Mouse (Mus musculus): ENCODE results near the gene Katnb1. TPM values are rescaled to one million over a fixed set of nuclear protein-coding genes. Genes with fewer than 3 reads are reported as not detected.

Gene Katnb1
- polyA plus RNA-seq, 1 experiment: 46.5 TPM

DNA sequence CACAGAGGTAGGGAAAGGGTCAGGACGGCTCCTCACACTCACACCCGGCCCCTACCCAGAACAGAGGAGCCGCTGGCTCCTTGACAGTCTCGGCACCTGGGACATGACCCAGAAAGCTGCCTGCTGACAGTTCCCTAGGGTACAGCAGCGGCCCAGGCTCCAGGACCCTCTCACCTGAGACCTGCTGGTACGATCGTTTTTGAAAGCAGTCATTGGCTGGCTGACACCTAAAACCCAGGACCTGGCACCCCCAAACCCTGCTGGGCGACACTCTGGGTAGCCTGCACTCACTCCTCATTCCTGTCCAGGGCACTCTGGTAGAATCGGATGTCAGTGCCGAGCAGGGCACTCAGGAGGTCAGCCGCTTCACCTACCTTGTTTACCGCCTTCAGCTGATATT lies 56.2 kb downstream of the Katnb1 start:
- Histone ChIP-seq H3K27me3 (replicated peaks) (peaks cover 79% of the 10 kb centered on the region), H3K4me3 (replicated peaks) (peak overlapping the region; percentile 84)

DNA sequence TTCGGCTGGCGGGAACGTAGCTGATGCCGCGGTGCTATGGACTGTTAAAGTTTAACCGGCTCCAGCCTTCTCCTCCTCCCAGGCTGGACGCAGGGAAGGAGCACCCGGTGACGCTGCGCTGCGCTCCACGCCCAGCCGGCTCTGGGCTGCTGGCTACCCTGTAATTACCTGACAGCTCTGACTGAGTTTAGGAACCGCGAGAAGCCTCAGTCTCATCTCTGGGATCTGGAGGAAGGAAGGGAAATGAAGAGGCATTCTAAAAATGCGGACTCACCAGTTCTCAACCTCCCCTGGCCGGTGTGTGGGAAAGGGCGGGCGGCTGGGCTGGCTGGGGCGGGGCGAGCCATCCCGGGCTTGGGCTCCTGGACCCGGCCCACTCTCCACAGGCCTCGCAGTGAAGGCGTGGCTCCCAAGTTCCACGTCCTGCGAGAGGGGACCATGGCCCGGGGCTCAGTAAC lies 56.7 kb downstream of the Katnb1 start:
- Histone ChIP-seq H3K36me3 (replicated peaks; ENCODE audit: low read length) (peaks cover 38% of the 10 kb centered on the region), H3K4me1 (peaks cover 67% of the 10 kb centered on the region), H3K9me3 (no peaks in the 10 kb centered on the region), H3K4me3 (replicated peaks) (peak overlapping the region; percentile 84), H3K27me3 (replicated peaks) (peaks cover 79% of the 10 kb centered on the region)
- no peak for TF ChIP-seq FLI1 (IDR thresholded peaks at IDR 0.05; ENCODE audit: low read length)
- no peak for TF ChIP-seq GATA1 (IDR thresholded peaks at IDR 0.05; ENCODE audit: borderline replicate concordance, low read length)

More for the DNA sequence above, 56.2 kb downstream of the Katnb1 start:
- Histone ChIP-seq H3K9me3 (no peaks in the 10 kb centered on the region), H3K36me3 (replicated peaks; ENCODE audit: low read length) (peaks cover 43% of the 10 kb centered on the region), H3K4me1 (peaks cover 62% of the 10 kb centered on the region)
- no peak for TF ChIP-seq FLI1 (IDR thresholded peaks at IDR 0.05; ENCODE audit: low read length)
- no peak for TF ChIP-seq GATA1 (IDR thresholded peaks at IDR 0.05; ENCODE audit: borderline replicate concordance, low read length)

DNA sequence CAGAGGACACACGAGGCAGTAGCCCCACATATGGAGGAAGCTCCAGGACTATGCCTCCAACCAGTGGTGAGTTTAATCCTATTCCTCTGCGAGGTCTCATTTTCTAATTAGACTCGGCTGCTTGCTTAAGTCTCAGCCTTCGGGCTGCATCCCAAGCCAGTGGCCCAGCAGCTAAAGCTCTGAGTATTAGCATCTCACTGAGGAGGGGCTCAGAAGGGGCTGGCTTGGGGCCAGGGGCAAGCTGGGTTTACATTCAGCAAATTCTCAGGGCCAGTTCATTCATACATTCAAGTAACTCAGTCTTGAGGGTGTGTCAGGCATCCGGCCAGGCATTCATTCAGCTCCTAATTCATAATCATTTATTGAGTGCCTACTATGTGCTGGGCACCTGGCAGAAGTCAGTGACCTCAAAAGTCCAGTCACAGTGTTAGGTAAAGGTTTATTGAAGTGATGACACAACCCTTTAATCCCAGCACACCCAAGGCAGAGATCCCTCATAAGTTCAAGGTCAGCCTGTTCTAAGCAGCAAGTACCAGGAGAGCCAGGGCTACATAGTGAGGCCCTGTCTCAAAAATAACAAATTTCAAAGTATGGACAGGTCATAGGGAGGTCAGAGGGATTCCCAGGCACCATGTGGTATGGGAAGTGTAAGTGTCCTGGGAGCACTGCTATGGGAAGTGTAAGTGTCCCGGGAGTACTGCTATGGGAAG lies 57.5 kb downstream of the Katnb1 start:
- Histone ChIP-seq H3K27me3 (replicated peaks) (peaks cover 80% of the 10 kb centered on the region), H3K9me3 (no peaks in the 10 kb centered on the region), H3K4me3 (replicated peaks) (peak overlapping the region; percentile 84), H3K36me3 (replicated peaks; ENCODE audit: low read length) (peaks cover 30% of the 10 kb centered on the region), H3K4me1 (peaks cover 70% of the 10 kb centered on the region)
- TF ChIP-seq FLI1 (IDR thresholded peaks at IDR 0.05; ENCODE audit: low read length) (no peak), GATA1 (IDR thresholded peaks at IDR 0.05; ENCODE audit: borderline replicate concordance, low read length) (no peak)

DNA sequence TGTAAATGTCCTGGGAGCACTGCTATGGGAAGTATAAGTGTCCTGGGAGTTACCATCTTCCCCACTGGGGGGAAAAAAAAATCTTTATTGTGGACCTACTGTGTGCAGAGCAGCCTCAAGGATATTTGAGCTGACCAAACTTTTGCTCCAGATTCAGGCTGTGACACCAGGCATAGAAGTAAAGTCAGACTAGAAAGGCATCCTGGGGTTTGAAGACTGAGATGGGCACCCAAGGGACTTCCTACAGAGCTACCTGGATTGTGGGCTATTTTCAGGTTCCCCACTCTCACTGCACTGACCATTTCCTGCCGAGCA lies 58.0 kb downstream of the Katnb1 start:
- H3K4me1 ChIP-seq: peaks cover 73% of the 10 kb centered on the region
- no peak overlapping the region for H3K4me3 ChIP-seq (replicated peaks)
- H3K27me3 ChIP-seq (replicated peaks): peaks cover 85% of the 10 kb centered on the region
- no peaks in the 10 kb centered on the region for H3K9me3 ChIP-seq
- H3K36me3 ChIP-seq (replicated peaks; ENCODE audit: low read length): peaks cover 27% of the 10 kb centered on the region
- no peak for TF ChIP-seq FLI1 (IDR thresholded peaks at IDR 0.05; ENCODE audit: low read length)
- no peak for TF ChIP-seq GATA1 (IDR thresholded peaks at IDR 0.05; ENCODE audit: borderline replicate concordance, low read length)

DNA sequence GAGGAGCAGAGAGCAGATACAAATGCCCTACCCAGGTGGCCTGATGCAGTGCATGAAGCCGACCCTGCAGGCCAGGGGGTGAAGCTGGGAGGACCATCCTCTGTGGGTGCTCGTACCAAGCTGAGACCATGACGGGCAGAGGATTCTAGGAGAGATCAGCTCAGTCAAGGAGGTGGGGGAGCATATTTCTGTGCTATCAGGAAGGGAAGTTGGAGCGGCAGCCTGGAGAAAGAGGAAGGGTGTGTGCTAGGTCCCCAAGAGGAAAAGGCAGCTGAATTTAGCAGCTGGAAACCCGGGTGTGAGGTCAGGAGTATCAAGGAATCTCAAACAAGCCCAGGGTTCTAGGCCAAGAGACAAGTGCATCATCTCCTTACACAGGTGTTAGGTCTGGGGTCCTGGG lies 59.6 kb downstream of the Katnb1 start:
- TF ChIP-seq GATA1 (IDR thresholded peaks at IDR 0.05; ENCODE audit: borderline replicate concordance, low read length): no peak
- TF ChIP-seq FLI1 (IDR thresholded peaks at IDR 0.05; ENCODE audit: low read length): no peak
- no peaks in the 10 kb centered on the region for H3K9me3 ChIP-seq
- peaks cover 17% of the 10 kb centered on the region for H3K36me3 ChIP-seq (replicated peaks; ENCODE audit: low read length)
- peaks cover 90% of the 10 kb centered on the region for H3K27me3 ChIP-seq (replicated peaks)
- H3K4me1 ChIP-seq: peaks cover 84% of the 10 kb centered on the region
- H3K4me3 ChIP-seq (replicated peaks): peak overlapping the region; percentile 79

DNA sequence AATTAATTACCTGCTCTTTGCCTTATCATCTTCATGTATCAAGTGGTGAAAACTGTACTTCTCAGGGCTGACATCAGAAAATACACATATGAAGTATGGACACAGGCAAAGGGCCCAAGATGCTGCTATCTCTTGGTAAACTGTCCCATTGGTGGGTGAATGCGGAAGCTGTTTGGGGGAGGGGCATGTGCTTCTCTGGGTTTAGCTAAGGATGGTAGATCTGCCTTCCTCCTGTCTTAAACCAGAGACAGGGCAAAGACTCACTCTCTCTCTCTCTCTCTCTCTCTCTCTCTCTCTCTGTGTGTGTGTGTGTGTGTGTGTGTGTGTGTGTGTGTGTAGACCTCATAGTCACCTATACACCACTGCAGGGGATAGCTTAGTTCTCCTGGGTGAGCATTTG lies 60.0 kb downstream of the Katnb1 start:
- Histone ChIP-seq H3K27me3 (replicated peaks) (peaks cover 92% of the 10 kb centered on the region), H3K9me3 (no peaks in the 10 kb centered on the region), H3K36me3 (replicated peaks; ENCODE audit: low read length) (peaks cover 16% of the 10 kb centered on the region), H3K4me3 (replicated peaks) (peak overlapping the region; percentile 93), H3K4me1 (peaks cover 88% of the 10 kb centered on the region)
- no peak for TF ChIP-seq GATA1 (IDR thresholded peaks at IDR 0.05; ENCODE audit: borderline replicate concordance, low read length)
- TF ChIP-seq FLI1 (IDR thresholded peaks at IDR 0.05; ENCODE audit: low read length): no peak

DNA sequence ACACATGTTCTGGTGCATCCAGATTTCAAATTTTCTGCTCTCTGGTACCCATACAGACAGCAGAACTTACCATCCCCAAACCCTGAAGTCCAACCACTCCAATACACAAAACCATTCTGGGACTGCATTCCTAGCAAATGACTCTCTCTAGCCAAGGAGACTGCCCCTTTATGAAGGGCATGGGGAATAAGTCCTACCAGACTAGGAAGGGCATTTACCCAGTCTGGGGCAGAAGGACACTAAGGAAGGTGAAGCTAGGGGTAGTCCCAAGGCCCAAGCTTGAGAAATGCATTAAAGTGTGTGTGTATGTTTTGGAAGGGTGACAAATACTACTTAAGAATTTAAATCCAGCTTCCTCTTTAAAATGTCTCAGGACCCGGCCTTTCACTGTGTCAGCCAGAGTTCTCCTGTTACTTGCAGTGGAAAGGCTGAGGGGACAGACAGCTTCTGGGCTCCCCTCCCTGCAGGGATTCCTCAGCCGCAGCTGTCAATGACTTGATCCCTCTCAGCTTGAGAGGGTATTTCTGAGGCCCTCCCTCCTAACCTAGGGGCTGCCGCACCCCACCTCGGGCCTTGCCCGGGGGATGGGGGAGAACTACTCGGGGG lies 60.6 kb downstream of the Katnb1 start:
- Histone ChIP-seq H3K9me3 (no peaks in the 10 kb centered on the region), H3K4me1 (peaks cover 91% of the 10 kb centered on the region), H3K36me3 (replicated peaks; ENCODE audit: low read length) (peaks cover 14% of the 10 kb centered on the region), H3K4me3 (replicated peaks) (peak overlapping the region; percentile 93), H3K27me3 (replicated peaks) (peaks cover 94% of the 10 kb centered on the region)
- TF ChIP-seq GATA1 (IDR thresholded peaks at IDR 0.05; ENCODE audit: borderline replicate concordance, low read length) (no peak), FLI1 (IDR thresholded peaks at IDR 0.05; ENCODE audit: low read length) (no peak)

DNA sequence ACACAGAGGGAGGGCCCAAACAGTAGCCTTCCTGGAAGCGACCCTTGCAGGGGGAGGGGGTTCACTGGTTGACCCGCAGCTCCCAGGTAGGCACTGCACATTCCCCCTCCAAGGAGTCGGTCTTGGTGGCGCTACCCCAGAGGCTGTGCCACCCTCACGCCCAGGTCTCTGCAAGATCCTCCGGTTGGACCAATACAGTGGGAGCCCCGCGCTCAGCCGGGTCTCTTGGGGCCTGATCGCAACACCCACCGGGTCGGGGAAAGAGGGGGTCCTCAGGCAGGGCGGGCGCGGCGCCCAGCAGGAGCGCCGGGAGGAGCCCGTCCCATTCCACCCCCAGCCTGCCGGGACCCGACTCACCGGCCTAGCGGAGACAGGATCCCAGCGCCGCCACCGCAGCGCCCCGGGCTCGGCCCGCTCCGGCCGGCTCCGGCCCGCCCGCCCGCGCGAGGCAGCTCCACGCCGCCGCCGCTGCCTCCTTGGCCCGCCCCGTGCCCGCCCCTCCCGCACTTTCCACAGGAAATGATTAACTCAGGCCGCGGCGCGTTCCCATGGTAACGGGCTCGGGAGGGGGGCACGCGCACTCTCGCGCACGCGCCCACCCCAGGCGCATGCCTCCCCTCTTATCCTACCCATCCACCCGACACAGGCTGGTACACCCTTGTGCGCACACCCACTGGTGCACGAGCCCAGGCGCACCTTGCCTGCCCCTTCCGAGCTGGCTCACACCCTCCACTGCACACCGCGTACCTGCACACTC lies 61.3 kb downstream of the Katnb1 start:
- Histone ChIP-seq H3K9me3 (no peaks in the 10 kb centered on the region), H3K4me1 (peaks cover 88% of the 10 kb centered on the region), H3K36me3 (replicated peaks; ENCODE audit: low read length) (peaks cover 7% of the 10 kb centered on the region), H3K4me3 (replicated peaks) (peak overlapping the region; percentile 93), H3K27me3 (replicated peaks) (peaks cover 90% of the 10 kb centered on the region)
- TF ChIP-seq GATA1 (IDR thresholded peaks at IDR 0.05; ENCODE audit: borderline replicate concordance, low read length): no peak
- no peak for TF ChIP-seq FLI1 (IDR thresholded peaks at IDR 0.05; ENCODE audit: low read length)

DNA sequence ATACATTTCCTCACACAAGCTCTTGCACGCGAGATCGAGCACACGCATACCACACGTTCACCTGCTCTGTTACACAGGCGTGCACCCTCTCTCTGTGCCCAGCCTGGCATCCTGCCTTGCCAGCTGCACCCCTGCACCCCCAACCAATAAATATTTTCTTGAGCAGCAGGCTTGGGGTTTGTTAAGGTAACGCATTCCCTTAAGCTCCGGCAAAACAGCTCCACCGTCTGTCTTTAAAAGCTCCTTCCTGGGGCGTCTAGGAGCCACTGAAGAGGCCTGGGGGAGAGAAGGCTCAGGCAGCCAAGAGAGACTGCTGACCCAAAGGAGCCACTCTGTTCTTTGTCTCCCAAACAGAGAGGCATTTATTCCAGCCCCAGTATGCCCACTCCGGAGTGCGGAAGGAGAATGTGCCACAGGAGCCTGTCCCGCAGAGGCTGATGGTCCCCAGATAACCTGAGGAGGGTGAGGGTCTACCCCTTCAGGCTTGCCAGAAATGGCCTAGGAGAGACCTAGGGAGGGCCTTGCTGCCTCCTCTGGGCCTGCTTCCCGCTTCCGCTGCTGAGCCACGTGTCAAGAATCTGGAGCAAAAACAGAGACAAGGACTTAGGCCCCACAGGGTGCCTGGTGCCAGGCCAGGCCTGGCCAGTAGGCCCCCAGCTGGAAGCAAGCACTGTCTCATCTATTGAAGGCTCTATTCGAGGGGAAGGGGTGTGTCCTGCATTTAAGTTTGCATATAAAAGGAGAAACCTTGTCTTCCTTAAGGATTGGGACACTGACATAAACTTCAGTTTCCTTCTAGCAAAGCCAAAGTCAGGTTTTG lies 62.2 kb downstream of the Katnb1 start:
- Histone ChIP-seq H3K4me3 (replicated peaks) (peak overlapping the region; percentile 93), H3K27me3 (replicated peaks) (peaks cover 81% of the 10 kb centered on the region)

More for the DNA sequence above, 62.2 kb downstream of the Katnb1 start:
- peaks cover 2% of the 10 kb centered on the region for H3K36me3 ChIP-seq (replicated peaks; ENCODE audit: low read length)
- TF ChIP-seq GATA1 (IDR thresholded peaks at IDR 0.05; ENCODE audit: borderline replicate concordance, low read length) (no peak), FLI1 (IDR thresholded peaks at IDR 0.05; ENCODE audit: low read length) (no peak)
- peaks cover 79% of the 10 kb centered on the region for H3K4me1 ChIP-seq
- H3K9me3 ChIP-seq: no peaks in the 10 kb centered on the region

Measured in megakaryocyte, embryonic 14.5 days (primary cell).